Mouse (Mus musculus) left cerebral cortex, postnatal 25 days (tissue): ENCODE data around the gene Tmem268. TPM values are rescaled to one million over a fixed set of nuclear protein-coding genes. Genes with fewer than 3 reads are reported as not detected.

ENCODE experiments used
- DNase-seq, 2 experiments: peaks; one replicate each; pipeline ENCODE4 v3.0.0; 2022; ENCODE audit warnings: low spot score in 2 of 2, mixed read lengths in 1 of 2
- intact Hi-C: fragments of 180-260 bp; cut with DNase I; formaldehyde crosslinking; loops from one replicate; pipeline ENCODE4 v1.15.1; 2025
- total RNA-seq, 2 experiments: library from RNA; stranded (reverse); gene quantifications; 2 replicates each; pipeline ENCODE4 v1.2.3; 2021

Tmem268 gene
- total RNA-seq = 10 to 100 TPM; 10.8 to 12.2 TPM

DNA sequence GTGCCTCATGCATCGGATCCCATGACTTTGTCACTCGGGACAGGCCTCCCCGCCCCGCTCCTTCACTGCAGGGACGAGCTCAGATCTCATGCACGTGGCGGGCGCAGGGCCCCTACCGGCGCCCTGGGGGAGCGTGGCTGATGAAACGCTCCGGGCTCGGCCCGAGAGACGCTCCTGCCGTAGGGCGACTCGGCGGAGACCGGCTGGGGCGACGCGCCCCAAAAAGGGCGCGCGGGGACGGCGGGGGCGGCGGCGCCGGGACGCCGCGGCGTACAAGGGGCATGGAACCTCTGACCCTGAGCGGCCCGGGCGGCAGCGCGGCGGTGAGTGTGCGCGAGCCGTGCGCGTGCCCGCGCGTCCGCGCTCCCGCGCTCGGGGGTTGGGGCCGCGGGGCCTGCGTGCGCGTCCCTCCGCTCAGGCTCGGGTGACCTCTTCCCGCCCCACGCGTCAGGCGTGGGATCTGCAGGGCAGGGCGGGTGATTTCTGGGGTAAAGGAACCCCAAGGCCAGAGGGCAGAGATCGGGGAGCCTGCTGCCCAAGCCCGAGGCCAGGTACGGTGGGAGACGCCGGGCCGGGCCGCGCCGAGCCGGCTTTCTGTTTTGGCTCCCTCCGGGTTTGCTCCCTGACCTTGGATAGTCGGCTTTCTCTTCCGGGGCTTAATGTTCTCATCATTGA, at the start of gene Tmem268:
Gene Tmem268 (plus strand): TSS at position 375 of the 675 bp plus-strand sequence.
- intact Hi-C loops = loop anchor here (2.0 to 5.0 kb wide), 2 partner anchors 14 to 124 kb away; partner anchors contain the start of gene Atp6v1g1
- DNase-seq = peak; percentile 65 to 71

DNA sequence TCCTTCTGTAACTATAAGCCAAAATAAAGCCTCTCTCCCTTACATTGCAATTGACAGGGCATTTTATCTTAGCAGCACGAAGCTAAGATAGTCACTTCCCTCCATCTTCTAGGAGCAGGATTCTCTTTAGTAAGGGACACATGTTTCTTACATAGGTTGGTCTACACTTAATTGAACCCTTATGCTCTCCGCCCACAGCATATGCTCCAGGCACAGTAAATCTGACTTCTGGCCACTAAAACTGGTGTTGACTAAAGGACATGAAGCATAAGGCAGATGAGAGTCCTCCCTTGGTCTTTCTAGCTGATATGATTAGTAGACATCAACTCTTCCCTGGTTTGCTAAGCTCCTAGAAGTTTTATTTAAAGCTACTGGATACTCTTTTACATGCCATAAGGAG, 45.7 kb upstream of the Tmem268 start:
- intact Hi-C loops = no loop called here
- DNase-seq = no peak

DNA sequence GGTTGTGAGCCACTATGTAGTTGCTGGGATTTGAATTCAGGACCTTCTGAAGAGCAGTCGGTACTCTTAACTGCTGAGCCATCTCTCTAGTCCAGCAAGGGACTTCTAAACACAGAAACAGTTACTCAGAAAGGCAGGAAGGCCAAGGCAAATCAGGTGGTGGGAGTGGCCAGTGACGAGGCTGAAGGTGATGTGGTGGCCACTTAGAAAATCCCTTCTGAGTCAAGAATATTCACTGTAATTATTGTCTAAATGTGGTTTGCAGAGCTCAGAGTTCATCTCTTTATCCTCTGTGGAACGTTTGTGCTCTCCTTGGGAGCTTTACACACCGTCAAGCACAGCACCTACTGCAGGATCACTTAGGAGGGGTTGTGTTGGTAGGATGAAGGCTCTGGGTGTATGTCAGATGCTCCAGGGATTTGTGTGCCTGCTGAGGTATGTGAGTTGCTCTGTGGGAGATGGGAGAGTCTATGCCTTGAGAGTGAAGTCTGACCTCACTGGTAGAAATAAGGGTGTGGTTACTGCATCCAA, 44.1 kb upstream of the Tmem268 start:
- DNase-seq = no peak
- intact Hi-C loops = no loop called here

DNA sequence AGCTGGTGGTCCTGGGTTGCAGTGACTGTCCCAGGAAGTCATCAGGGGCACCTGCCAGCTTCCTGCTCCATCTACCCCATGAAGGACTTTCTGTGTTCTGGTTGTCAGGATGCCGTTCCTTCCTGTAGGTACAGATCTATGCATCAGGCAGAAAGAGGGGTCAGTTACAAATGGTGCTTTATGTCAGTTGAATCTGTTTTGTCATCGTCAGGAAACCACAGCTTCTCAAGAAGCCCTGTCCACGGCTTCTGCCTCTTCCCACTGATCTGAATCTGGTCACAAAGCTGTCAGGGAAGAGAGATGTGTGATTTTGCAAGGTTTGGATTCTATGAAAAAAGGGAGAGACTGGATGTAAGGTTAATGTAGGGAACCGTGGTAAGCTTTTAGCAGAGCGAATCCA, 43.6 kb upstream of the Tmem268 start:
- intact Hi-C loops = no loop called here

DNA sequence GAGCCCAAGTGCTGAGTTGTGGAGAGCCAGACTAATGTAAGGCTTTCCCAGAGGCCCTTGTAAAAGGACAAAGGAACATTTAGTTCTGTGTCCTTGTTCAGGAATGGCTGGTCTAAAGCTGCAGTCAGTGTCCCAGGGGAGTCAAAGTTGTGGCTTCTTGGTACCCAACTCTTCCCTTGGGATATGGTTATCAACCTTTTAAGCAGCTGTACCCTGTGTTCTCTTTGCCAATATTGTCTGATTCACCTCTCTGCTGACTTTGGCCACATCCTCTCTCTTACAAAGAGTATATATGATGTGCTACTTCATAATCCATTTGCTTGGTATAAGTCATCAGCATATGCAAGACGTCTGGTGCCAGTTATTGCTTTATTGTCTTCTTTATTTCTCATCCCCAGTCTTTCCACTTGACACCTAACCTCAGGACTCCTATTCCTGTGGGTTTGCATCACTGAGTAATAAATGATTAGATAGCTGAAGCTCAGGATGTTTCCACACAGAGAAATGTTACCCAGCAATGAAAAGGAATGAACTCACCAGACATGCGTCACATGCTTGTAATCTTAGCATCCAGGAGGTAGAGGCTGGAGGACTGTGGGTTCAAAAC, 36.7 kb upstream of the Tmem268 start:
- intact Hi-C loops = no loop called here
- no peak for DNase-seq

More for the DNA sequence above, 43.6 kb upstream of the Tmem268 start:
- DNase-seq = no peak

DNA sequence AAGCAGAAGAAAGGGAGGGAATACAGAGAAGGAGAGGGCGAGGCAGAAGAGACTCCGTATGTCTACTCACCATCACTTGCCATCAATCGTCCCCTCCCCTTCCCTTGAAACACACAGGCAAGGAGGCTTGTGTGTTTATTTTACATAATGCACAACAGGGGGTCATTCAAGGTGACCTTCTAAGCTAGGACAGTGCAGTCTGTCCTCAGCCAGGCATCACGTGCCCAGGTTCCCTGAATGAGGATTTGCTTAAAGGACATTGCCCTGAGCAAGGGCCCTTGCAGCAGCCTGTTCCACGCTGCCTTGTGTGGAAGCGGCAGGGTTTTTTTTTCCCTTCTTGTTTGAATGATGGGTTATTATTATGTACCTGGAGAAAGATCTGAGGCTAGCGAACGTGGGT, 33.1 kb upstream of the Tmem268 start:
- no peak for DNase-seq
- intact Hi-C loops = no loop called here

DNA sequence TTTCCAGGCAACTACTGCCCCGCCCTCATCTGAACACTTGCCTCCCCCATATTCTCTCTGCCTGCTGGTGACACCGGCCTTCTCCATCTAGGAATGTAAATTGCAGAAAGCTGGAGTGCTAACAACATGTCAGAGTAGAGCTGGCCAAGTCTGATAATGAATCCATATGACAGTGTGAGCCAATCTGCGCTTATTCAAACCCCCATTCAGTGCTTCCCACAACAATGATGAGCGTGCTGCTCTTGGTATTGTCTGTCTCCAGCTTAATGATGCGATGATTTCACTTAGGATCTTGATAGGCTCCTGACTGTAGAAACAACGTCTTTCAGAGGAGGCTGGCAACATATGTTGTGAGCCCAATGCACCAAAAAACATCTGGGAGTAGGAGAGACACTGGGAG, 29.6 kb upstream of the Tmem268 start:
- DNase-seq = peak; percentile 57 to 87
- intact Hi-C loops = no loop called here

DNA sequence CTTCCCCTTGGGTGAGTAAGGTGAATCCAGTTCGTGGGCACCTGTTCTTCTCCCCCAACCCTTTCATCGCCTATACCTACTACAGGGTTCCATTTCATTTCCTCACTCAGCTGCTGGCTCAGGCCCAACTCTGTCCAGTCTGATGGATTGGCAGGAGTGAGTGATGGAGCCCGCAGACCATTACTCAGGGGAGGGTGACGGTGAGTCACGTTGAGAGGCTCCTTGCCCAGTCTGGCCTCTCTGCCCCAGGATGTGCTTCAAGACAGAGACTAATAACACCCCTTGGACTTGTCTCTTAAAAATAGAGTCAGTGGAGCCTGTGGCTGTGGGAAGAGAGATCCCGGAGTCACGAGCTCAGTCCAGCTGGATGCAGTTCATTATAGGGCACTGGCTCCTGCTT, 28.2 kb upstream of the Tmem268 start:
- DNase-seq = no peak
- intact Hi-C loops = no loop called here

DNA sequence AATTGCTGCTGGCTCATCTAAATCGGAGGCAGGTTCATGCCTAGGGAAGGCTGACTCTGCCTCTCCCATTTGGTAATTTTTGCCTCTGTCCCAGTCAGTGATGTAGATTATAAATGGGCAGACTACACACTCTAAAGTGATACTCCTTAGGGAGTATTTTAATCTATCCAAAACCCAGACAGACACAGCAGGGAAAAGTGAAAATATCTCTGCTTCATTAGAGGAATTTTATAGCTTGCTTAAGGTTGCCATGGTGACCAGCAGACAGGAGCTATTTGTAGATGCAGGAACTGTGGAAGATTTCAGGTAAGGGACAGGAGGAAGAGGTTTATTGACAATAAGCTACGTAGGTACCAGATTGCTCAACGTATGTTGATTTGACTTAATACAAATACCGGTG, 21.0 kb upstream of the Tmem268 start:
- intact Hi-C loops = no loop called here
- DNase-seq = no peak

DNA sequence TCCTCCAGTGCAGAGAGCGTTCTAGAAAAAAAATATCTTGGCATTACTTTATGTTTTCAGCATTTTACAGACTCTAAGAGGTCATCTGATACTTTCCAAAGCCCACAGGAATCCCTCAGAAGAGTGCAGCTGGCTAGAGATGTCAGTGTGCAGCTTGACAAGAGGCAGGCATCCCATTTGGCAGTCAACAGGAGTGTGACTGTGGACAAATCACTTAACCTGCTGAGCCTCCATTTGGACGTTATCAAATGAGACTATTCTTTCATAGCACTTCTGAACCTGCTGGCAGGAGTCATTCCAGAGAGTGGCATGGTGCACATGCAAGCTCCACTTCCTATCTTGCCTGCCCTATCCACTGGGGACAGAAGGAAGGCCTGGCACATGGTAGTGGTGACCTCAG, 16.4 kb upstream of the Tmem268 start:
- no peak for DNase-seq
- intact Hi-C loops = no loop called here

DNA sequence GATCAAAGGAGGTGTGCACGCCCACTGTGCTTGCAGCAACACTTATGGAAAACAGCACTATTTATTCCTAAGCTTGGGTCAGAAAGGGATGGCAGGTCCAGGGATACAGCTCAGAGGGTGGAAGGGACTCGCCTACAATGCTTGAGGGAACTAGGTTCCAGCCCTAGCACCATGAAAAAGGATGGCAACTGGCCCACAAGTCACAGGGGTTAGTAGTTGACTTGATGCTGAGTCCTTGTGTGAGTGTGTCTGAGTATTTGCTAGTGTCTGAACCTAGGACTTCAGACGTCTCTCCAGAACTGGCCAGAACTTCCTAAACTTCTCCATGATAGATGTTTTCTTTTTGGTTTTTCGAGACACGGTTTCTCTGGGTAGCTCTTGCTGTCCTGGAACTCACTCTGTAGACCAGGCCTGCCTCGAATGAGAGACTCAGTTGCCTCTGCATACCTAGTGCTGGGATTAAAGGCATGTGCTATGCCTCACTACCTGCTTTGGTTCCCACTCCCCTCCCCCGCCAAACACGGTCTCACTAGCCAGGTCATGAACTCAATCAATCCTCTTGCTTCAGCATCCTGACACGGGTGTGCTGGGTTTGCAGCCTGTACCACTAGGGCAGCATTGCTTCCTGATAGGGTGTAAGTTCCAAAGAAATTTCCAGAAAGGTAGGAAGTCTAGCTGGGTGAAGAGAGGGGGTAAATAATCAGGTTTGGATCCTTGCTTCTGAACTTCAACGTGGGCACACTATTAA, 14.7 kb upstream of the Tmem268 start:
- intact Hi-C loops = loop anchor here (2.0 kb wide), 1 partner anchor 15 kb away; the partner anchor contains the start of gene Tmem268
- no peak for DNase-seq

DNA sequence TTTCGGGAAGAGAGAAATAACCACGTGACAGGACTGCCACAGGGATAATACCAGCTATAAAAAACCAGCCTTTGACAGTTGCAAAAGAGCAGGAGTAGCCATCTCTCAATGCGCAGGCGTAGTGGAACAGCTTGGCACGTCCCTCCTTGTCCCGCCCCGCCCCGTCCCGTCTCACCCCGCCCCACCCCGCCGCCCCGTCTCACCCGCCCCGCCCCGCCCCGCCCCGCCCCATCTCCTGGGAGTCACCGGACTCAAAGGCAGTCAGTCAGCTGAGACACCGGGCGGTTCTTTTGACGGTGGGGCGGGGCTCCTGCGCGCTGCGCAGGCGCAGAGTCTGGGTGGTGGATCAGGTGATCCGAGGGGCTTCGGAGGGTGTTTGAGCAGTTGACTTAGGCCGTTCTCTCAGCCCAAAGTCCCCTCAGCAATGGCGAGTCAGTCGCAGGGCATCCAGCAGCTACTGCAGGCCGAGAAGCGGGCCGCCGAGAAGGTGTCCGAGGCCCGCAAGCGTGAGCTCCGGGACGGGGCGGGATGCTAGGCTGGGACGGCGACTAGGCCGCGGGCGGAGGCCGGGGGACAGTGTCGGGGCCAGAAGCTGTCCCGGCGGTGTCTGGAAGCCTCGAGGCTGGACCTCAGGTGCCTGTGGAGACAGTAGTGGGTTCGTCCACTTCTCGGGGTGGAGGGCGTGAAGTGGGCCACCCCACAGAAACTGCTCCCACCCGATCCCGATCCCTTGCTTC, 13.9 kb upstream of the Tmem268 start, which contains the start of gene Atp6v1g1:
Gene Atp6v1g1 (plus strand): TSS at position 279 of the 737 bp plus-strand sequence.
- intact Hi-C loops = loop anchor here (2.0 to 5.0 kb wide), 2 partner anchors 14 to 122 kb away; partner anchors contain the start of gene Tmem268

DNA sequence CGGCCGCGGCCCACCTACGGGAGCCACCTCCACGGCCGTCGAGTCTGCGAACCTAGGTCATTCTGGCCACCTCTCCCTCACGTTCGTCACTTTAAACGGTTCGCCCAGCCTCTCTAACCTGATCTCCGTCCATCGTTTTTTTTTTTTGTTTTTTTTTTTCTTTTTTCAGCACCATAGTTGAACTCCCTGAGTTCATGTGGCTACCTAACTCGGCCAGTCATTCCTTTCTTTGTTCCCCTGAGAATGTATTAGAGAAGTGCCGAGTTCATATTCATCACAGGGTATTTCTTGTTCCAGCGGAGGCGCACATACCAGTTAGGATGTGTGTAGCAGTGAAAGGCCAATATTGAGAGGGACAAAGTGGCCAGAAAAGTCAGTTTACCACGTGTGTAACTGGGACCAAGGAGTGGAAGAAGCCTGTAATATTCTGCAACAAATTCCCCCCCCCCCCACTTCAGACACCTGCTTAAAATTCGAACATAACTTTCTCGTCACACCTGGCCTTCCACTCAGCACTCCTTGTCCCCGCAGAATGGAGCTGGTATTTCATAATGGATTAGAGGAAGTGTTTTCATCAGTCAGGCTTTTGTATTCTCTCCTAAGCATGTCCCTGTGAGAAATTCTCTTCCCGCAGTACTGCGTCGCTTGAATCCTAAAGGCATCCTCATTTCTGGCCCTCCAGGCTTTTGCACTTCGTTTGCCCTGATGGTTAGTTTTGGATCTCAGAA, 13.2 kb upstream of the Tmem268 start:
- DNase-seq = no peak
- intact Hi-C loops = loop anchor here (2.0 to 5.0 kb wide), 2 partner anchors 13 to 123 kb away; partner anchors contain the start of gene Tmem268

More for the DNA sequence above, 13.9 kb upstream of the Tmem268 start, which contains the start of gene Atp6v1g1:
- peak; percentile 92 to 97 for DNase-seq

DNA sequence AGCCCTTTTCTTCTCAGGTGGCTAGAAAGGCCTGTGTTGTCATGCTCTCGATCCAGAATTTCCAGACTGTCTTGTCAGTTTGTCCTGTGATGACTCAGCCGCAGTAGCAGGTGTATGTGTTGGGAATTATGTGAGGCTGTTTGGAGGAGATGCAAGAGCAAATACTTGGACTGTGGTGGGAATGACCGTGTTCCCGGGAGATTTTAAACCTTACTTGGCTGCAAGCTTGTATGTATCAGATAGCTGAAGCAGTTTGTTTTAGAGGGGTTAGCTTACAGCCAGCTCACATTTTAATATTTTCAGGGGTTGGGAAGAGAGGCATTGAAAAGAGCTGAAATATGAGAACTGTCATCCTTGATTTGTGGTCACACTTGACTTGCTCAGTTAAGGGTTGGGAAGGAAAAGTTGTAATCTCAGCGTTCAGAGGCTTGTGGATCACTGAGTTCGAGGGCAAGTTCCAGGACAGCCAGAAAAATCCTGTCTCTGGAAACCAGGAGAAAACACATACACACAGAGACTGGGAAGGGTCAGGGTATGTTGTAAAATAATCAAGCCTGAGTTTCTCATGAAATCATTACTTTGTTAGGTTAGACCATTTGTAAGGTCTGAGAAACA, 12.0 kb upstream of the Tmem268 start:
- intact Hi-C loops = loop anchor here (5.0 kb wide), 1 partner anchor 124 kb away; no protein-coding TSS in a partner anchor
- peak in 1 of 2 experiments; percentile 20 for DNase-seq

DNA sequence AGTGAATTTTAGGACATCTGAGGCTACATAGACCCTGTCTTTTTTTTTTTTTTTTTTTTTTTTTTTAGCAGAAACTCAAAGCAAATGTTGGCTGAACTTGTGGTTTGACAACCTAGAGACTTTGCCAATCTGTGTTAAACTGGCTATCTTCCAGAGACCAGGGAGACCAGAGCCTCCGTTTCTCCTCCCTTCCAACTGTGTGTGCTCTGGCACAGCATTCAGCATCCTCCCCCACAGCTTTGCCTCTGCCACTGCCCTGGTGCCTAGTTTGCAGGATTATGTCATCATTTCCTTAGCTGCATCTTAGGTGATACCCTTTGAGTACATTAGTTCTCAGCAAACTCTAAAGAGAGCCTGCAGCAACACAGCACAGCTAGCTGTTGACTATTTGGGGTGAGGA, 10.8 kb upstream of the Tmem268 start:
- intact Hi-C loops = loop anchor here (5.0 kb wide), 1 partner anchor 125 kb away; no protein-coding TSS in a partner anchor
- DNase-seq = peak in 1 of 2 experiments; percentile 27

DNA sequence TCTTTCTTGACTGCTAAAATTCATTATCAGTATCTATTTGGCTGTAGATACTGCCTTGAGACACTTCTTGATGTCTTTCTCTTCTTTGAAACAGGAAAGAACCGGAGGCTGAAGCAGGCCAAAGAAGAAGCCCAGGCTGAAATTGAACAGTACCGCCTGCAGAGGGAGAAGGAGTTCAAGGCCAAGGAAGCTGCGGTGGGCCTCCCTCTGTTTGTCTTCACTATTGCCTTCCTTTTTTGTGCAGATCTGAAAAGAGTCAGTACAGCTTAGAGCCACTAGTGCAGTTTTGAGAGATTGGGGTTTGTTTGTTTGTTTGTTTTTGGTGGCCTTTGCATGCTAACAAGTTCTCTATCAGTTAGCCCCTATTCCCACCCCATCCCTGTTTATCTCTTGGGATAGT, 10.1 kb upstream of the Tmem268 start:
- intact Hi-C loops = loop anchor here (5.0 kb wide), 1 partner anchor 126 kb away; no protein-coding TSS in a partner anchor
- no peak for DNase-seq

DNA sequence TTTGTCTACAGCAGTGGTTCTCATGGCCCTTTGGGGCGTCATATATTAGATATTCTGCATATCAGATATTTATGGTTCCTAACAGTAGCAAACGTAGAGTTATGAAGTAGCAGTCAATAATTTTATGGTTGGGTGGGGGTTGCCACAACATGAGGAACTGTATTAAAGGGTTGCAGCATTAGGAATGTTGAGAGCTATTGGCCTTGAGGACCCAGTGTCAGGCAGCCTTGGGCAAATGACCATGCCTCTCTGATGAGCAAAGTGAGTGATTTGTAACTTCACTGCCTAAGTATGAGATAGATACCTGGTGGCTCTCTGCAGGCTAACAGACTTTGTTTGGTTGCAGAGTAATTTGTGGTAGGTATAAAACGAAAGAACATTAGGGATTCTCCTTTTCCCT, 7.7 kb upstream of the Tmem268 start:
- intact Hi-C loops = no loop called here
- DNase-seq = no peak

DNA sequence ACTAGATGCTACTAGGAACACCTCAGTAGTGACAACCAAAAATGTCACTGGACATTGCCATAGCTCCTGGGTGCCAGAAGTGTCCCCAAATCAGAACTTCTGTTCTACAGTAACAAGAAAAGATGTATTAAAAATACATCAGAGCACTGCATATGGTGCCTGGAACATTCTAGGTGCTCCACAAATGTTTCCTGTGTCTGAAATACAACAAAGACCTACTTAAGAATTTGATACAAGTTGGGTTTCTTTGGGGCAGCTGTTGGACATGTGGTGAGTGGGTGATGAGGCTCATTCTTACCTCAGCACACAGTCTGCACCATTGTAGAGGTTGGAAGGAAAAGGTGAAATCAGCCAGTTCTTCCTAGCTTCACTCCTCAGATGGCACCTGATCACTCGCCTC, 5.7 kb upstream of the Tmem268 start:
- intact Hi-C loops = no loop called here
- peak in 1 of 2 experiments; percentile 72 for DNase-seq
